Comparison of ENCODE assay signal across 27 mouse cellular contexts in genomic region chr14:47982993-47983740, GRCm38 (mm10).
DNase-seq lines count a peak whose midpoint lies in the region; ATAC-seq and TF ChIP-seq lines count a peak whose summit lies in the region.
"Had no signal": no experiment of that assay in that cellular context is flagged by ENCODE, and none has a peak within 500 bp of the region (broad histone marks: within the 10 kb centered on the region; RNA-seq: fewer than 3 reads in every experiment).

No protein-coding gene starts in this region.

- no peak overlapping the region for H3ac ChIP-seq in C2C12 (ENCODE audit: control insufficient read depth, insufficient read length, low read depth)

- no peak overlapping the region for H3K4me2 ChIP-seq in liver, postnatal 0 days (ENCODE audit: low read depth, low read length)
- H3K4me2 ChIP-seq in liver, embryonic 11.5 days: no peak overlapping the region
- H3K4me2 ChIP-seq: embryonic facial prominence, embryonic 12.5 days; forebrain, embryonic 15.5 days; heart, embryonic 13.5 days; intestine, embryonic 15.5 days; limb, embryonic 13.5 days; lung, embryonic 14.5 days; midbrain, embryonic 11.5 days had no signal

- TF ChIP-seq CTCF in liver, postnatal 0 days (IDR thresholded peaks at IDR 0.05; ENCODE audit: low read depth): no peak
- no peak for TF ChIP-seq CTCF in C2C12 (IDR thresholded peaks at IDR 0.05; ENCODE audit: control insufficient read depth, insufficient read depth, insufficient read length)

- H3K27ac ChIP-seq in liver, postnatal 0 days (ENCODE audit: low read depth): no peak overlapping the region
- no peak overlapping the region for H3K27ac ChIP-seq in liver, embryonic 11.5 days (ENCODE audit: low read depth, low read length)
- H3K27ac ChIP-seq: embryonic facial prominence, embryonic 12.5 days; forebrain, embryonic 15.5 days; gastrocnemius, adult 2 months; heart, embryonic 13.5 days; hindbrain, postnatal 0 days; intestine, embryonic 15.5 days; left cerebral cortex, adult 2 months; limb, embryonic 13.5 days; liver, embryonic 14.5 days had no signal

- no peaks in the 10 kb centered on the region for H3K79me2 ChIP-seq in C2C12 (ENCODE audit: control insufficient read depth, insufficient read depth)

- no peaks in the 10 kb centered on the region for H3K36me3 ChIP-seq in liver, postnatal 0 days (replicated peaks; ENCODE audit: insufficient read depth, low read length)
- no peaks in the 10 kb centered on the region for H3K36me3 ChIP-seq in liver, embryonic 11.5 days (ENCODE audit: control insufficient read depth, insufficient read depth, low read length)
- no peaks in the 10 kb centered on the region for H3K36me3 ChIP-seq in C2C12 (ENCODE audit: control insufficient read depth, insufficient read depth)
- H3K36me3 ChIP-seq: embryonic facial prominence, embryonic 12.5 days; forebrain, embryonic 15.5 days; heart, embryonic 13.5 days; intestine, embryonic 15.5 days; limb, embryonic 13.5 days had no signal

- peak; percentile 87 for DNase-seq in heart, adult 11 months
- no peak for DNase-seq in heart, postnatal 4 days
- DNase-seq in liver, postnatal 0 days: peak; percentile 19
- no peak for DNase-seq in liver, embryonic 11.5 days (ENCODE audit: low spot score)
- peak; percentile 54 for DNase-seq in telencephalon, adult 2 months (ENCODE audit: low read depth, low spot score)
- DNase-seq in embryo, embryonic 10.5 days (ENCODE audit: low spot score): no peak
- DNase-seq: B cell, adult 2 months; cerebellum, adult 9-10 months; cerebellum, postnatal 36 days; embryo, embryonic 11 days; gastrocnemius, adult 2 months; heart, postnatal 10 days; lung, embryonic 14.5 days; lung, postnatal 14 days; right cerebral cortex, postnatal 14 days had no signal

- no peaks in the 10 kb centered on the region for H3K4me1 ChIP-seq in liver, postnatal 0 days (ENCODE audit: insufficient read depth)
- no peaks in the 10 kb centered on the region for H3K4me1 ChIP-seq in liver, embryonic 11.5 days (replicated peaks; ENCODE audit: control insufficient read depth, insufficient read depth, low read length)
- H3K4me1 ChIP-seq: intestine, embryonic 15.5 days had no signal

- peak; percentile 56 for ATAC-seq in liver, postnatal 0 days
- no peak for ATAC-seq in liver, embryonic 11.5 days (replicated peaks; ENCODE audit: low FRiP score)
- ATAC-seq: forebrain, embryonic 15.5 days; hindbrain, postnatal 0 days; intestine, embryonic 15.5 days; midbrain, embryonic 16.5 days had no signal

- no peaks in the 10 kb centered on the region for H3K27me3 ChIP-seq in liver, postnatal 0 days (ENCODE audit: insufficient read depth, low read length)
- H3K27me3 ChIP-seq in liver, embryonic 11.5 days (replicated peaks; ENCODE audit: control insufficient read depth, insufficient read depth, low read length): no peaks in the 10 kb centered on the region
- no peaks in the 10 kb centered on the region for H3K27me3 ChIP-seq in C2C12 (ENCODE audit: control insufficient read depth, insufficient read depth, insufficient read length)
- H3K27me3 ChIP-seq: CH12.LX; embryonic facial prominence, embryonic 12.5 days; forebrain, embryonic 15.5 days; heart, embryonic 13.5 days; intestine, embryonic 15.5 days; limb, embryonic 13.5 days had no signal

- H3K9ac ChIP-seq in liver, postnatal 0 days (replicated peaks): no peak overlapping the region
- no peak overlapping the region for H3K9ac ChIP-seq in liver, embryonic 11.5 days (ENCODE audit: low read depth, low read length)
- H3K9ac ChIP-seq: embryonic facial prominence, embryonic 12.5 days; forebrain, embryonic 15.5 days; heart, embryonic 13.5 days; intestine, embryonic 15.5 days; limb, embryonic 13.5 days; liver, embryonic 14.5 days; lung, embryonic 14.5 days had no signal

- H3K79me3 ChIP-seq in C2C12 (ENCODE audit: low read depth): no peaks in the 10 kb centered on the region

- 59% methylated on average over 3 of the region's 3 CpGs for WGBS in liver, postnatal 0 days (ENCODE audit: insufficient replicate concordance)
- WGBS in liver, embryonic 11.5 days: 74% methylated on average over 3 of the region's 3 CpGs

- no peak overlapping the region for H3K4me3 ChIP-seq in liver, postnatal 0 days (ENCODE audit: low read depth, low read length)
- no peak overlapping the region for H3K4me3 ChIP-seq in liver, embryonic 11.5 days (ENCODE audit: low read depth, low read length)
- no peak overlapping the region for H3K4me3 ChIP-seq in C2C12 (ENCODE audit: insufficient read depth, poor library complexity, severe bottlenecking)
- H3K4me3 ChIP-seq: embryonic facial prominence, embryonic 12.5 days; forebrain, embryonic 15.5 days; gastrocnemius, adult 2 months; heart, embryonic 13.5 days; intestine, embryonic 15.5 days; left cerebral cortex, adult 2 months; limb, embryonic 13.5 days had no signal

- H3K9me3 ChIP-seq in liver, postnatal 0 days (ENCODE audit: low read length): peaks cover 2% of the 10 kb centered on the region; the same call in 1 of the 2 replicates
- no peaks in the 10 kb centered on the region for H3K9me3 ChIP-seq in liver, embryonic 11.5 days (ENCODE audit: control insufficient read depth, low read length)
- H3K9me3 ChIP-seq: embryonic facial prominence, embryonic 12.5 days; forebrain, embryonic 15.5 days; intestine, embryonic 15.5 days; limb, embryonic 13.5 days had no signal

- no peak for TF ChIP-seq EP300 in liver, postnatal 0 days (IDR thresholded peaks at IDR 0.05; ENCODE audit: low read depth)

TF ChIP-seq in C2C12, 6 proteins besides CTCF, POLR2A, EP300 and RAD21:
- TF ChIP-seq USF1 (IDR thresholded peaks at IDR 0.05; ENCODE audit: low read depth) (no peak), MYOD1 (IDR thresholded peaks at IDR 0.05; ENCODE audit: control insufficient read depth, insufficient read length, low read depth) (peak; percentile 23), CEBPB (IDR thresholded peaks at IDR 0.05; ENCODE audit: low read depth) (no peak), FOSL1 (IDR thresholded peaks at IDR 0.05; ENCODE audit: insufficient read depth, low read length, poor library complexity, severe bottlenecking) (peak; percentile 76), MAX (IDR thresholded peaks at IDR 0.05) (peak; percentile 22), MYOG (IDR thresholded peaks at IDR 0.05; ENCODE audit: control insufficient read depth, extremely low read depth, insufficient read length) (no peak)

Comparison
In these comparisons a context has a peak if more than half of its experiments do, and no peak if none do; other contexts are left out.
1. DNase-seq: peak in heart, adult 11 months (single experiment), liver, postnatal 0 days (single experiment) and telencephalon, adult 2 months (single experiment); none in heart, postnatal 4 days (single experiment), liver, embryonic 11.5 days (single experiment) and embryo, embryonic 10.5 days (single experiment).